Comparison of ENCODE assay signal across 8 mouse cellular contexts in genomic region chr4:132732148-132732684, GRCm38 (mm10). TPM values are rescaled to one million over a fixed set of nuclear protein-coding genes. Genes with fewer than 3 reads are reported as not detected.
DNase-seq lines count a peak whose midpoint lies in the region; ATAC-seq and TF ChIP-seq lines count a peak whose summit lies in the region.

Xkr8 (minus strand) TSS chr4:132732546.

- peak within 1 kb of the TSS; percentile 74 for H3K9ac ChIP-seq in heart, embryonic 14.5 days (ENCODE audit: low read length)
- H3K9ac ChIP-seq in liver, postnatal 0 days (replicated peaks) = peak within 1 kb of the TSS; percentile 71
- H3K9ac ChIP-seq in neural tube, embryonic 13.5 days = peak within 1 kb of the TSS; percentile 68

- ATAC-seq in heart, embryonic 14.5 days (ENCODE audit: insufficient number of reproducible peaks, insufficient read depth, low FRiP score, low read depth) = peak; percentile 95
- ATAC-seq in liver, postnatal 0 days = peak; percentile 91
- peak; percentile 98 for ATAC-seq in neural tube, embryonic 13.5 days (ENCODE audit: low read depth)

- H3K4me3 ChIP-seq in heart, embryonic 14.5 days (ENCODE audit: control insufficient read depth in 1 of 2, insufficient read depth in 1 of 2, low read depth in 1 of 2, low read length in 2 of 2) = peak within 1 kb of the TSS; percentile 46 to 58
- peak within 1 kb of the TSS; percentile 67 for H3K4me3 ChIP-seq in liver, postnatal 0 days (ENCODE audit: low read depth, low read length)
- H3K4me3 ChIP-seq in neural tube, embryonic 13.5 days = peak within 1 kb of the TSS; percentile 53

- 2% methylated on average over 34 of the region's 34 CpGs for WGBS in heart, embryonic 14.5 days
- WGBS in liver, postnatal 0 days (ENCODE audit: insufficient replicate concordance) = 2% methylated on average over 34 of the region's 34 CpGs
- WGBS in neural tube, embryonic 13.5 days = 2% methylated on average over 34 of the region's 34 CpGs

- peak within 1 kb of the TSS; percentile 97 for H3K4me2 ChIP-seq in heart, embryonic 14.5 days (ENCODE audit: low read length)
- H3K4me2 ChIP-seq in liver, postnatal 0 days (ENCODE audit: low read depth, low read length) = peak within 1 kb of the TSS; percentile 95
- H3K4me2 ChIP-seq in neural tube, embryonic 13.5 days = peak within 1 kb of the TSS; percentile 78

- 0 out of 2 replicates have a peak, but pooled peaks cover 4% of the 10 kb centered on the region for H3K36me3 ChIP-seq in heart, embryonic 14.5 days (ENCODE audit: control insufficient read depth, insufficient read depth, low read length)
- 0 out of 2 replicates have a peak, but pooled peaks cover 5% of the 10 kb centered on the region for H3K36me3 ChIP-seq in liver, postnatal 0 days (replicated peaks; ENCODE audit: insufficient read depth, low read length)
- peaks cover 12% of the 10 kb centered on the region for H3K36me3 ChIP-seq in neural tube, embryonic 13.5 days

- H3K4me1 ChIP-seq in heart, embryonic 14.5 days (ENCODE audit: control insufficient read depth in 2 of 2, insufficient read depth in 2 of 2, low read length in 2 of 2) = peaks cover 0 to 7% of the 10 kb centered on the region in 2 experiments; a peak in 1 of 4 replicates
- peaks cover 23% of the 10 kb centered on the region for H3K4me1 ChIP-seq in liver, postnatal 0 days (ENCODE audit: insufficient read depth)
- H3K4me1 ChIP-seq in neural tube, embryonic 13.5 days (replicated peaks) = peaks cover 14% of the 10 kb centered on the region

- no peaks in the 10 kb centered on the region for H3K27me3 ChIP-seq in heart, embryonic 14.5 days (ENCODE audit: control insufficient read depth, insufficient read depth, low read length)
- H3K27me3 ChIP-seq in liver, postnatal 0 days (ENCODE audit: insufficient read depth, low read length) = no peaks in the 10 kb centered on the region
- no peaks in the 10 kb centered on the region for H3K27me3 ChIP-seq in neural tube, embryonic 13.5 days

- peak; percentile 44 for TF ChIP-seq CTCF in liver, postnatal 0 days (IDR thresholded peaks at IDR 0.05; ENCODE audit: low read depth)

- no peak within 1 kb of the TSS for H3K27ac ChIP-seq in heart, embryonic 14.5 days (replicated peaks in 1 of 2; ENCODE audit: control insufficient read depth in 1 of 2, insufficient read depth in 1 of 2, low read depth in 2 of 2, low read length in 2 of 2)
- peak within 1 kb of the TSS; percentile 39; the same call in 1 of the 2 replicates for H3K27ac ChIP-seq in liver, postnatal 0 days (ENCODE audit: low read depth)
- 0 out of 2 replicates have a peak within 1 kb of the TSS, but pooled peaks have one; percentile 18 for H3K27ac ChIP-seq in neural tube, embryonic 13.5 days (replicated peaks)

- peak; percentile 44 to 49 for DNase-seq in CD8-positive naive resting alpha-beta T cell, adult 2 months (ENCODE audit: low read depth in 2 of 2, low spot score in 2 of 2)
- peak; percentile 56 for DNase-seq in c-Kit-negative CD71-positive TER-119-positive erythroid progenitor cells, embryonic 14.5 days (ENCODE audit: low read depth, low spot score)
- peak; percentile 51 for DNase-seq in fibroblast of lung, adult 2 months (ENCODE audit: low read depth)
- DNase-seq in kidney, postnatal 10 days = peak; percentile 98
- peak; percentile 97 for DNase-seq in liver, postnatal 0 days
- DNase-seq in testis, postnatal 10 days (ENCODE audit: low spot score) = peak; percentile 99

- TF ChIP-seq EP300 in liver, postnatal 0 days (IDR thresholded peaks at IDR 0.05; ENCODE audit: low read depth) = no peak

- no peaks in the 10 kb centered on the region for H3K9me3 ChIP-seq in heart, embryonic 14.5 days (ENCODE audit: control insufficient read depth, low read length)
- H3K9me3 ChIP-seq in liver, postnatal 0 days (ENCODE audit: low read length) = no peaks in the 10 kb centered on the region
- no peaks in the 10 kb centered on the region for H3K9me3 ChIP-seq in neural tube, embryonic 13.5 days

RNA-seq across cellular contexts. Expression of gene Xkr8, which starts in this region (rescaled TPM):
- polyA plus RNA-seq in heart, embryonic 14.5 days (2014; fragmentation: Nextera tagmentation; extraction: Ambion mirVana) = 4.7 and 4.9 TPM in 2 replicates
- polyA plus RNA-seq in liver, postnatal 0 days (2015; fragmentation: Nextera tagmentation; extraction: Ambion mirVana) = 3.3 and 3.8 TPM in 2 replicates
- 3.6 and 5.6 TPM in 2 replicates for polyA plus RNA-seq in neural tube, embryonic 13.5 days (2015; fragmentation: Nextera tagmentation; extraction: Ambion mirVana)

Comparison
In these comparisons a context has a peak if more than half of its experiments do, and no peak if none do; other contexts are left out.
1. DNase-seq: peak in every context shown above with its lines; median percentile 99 in testis, postnatal 10 days; 98 in kidney, postnatal 10 days; 97 in liver, postnatal 0 days; 56 in c-Kit-negative CD71-positive TER-119-positive erythroid progenitor cells, embryonic 14.5 days; 51 in fibroblast of lung, adult 2 months; 46 in CD8-positive naive resting alpha-beta T cell, adult 2 months.
2. H3K27ac ChIP-seq: peak in liver, postnatal 0 days (single experiment) and neural tube, embryonic 13.5 days (single experiment); none in heart, embryonic 14.5 days (0 of 2).
3. Peak in every context shown above with its lines, with median percentiles within 50 percentile points of each other: ATAC-seq, H3K4me2 ChIP-seq, H3K4me3 ChIP-seq and H3K9ac ChIP-seq.